Mouse (Mus musculus) v-Abl transformed pro-B cells (cell line): Measurements from ENCODE around the gene Pou3f3.

Source experiments
- in situ Hi-C, 2 experiments: fragments of 400-800 bp; cut with MboI; formaldehyde crosslinking; loops; one replicate each; pipeline ENCODE4 v1.15.1; 2025; ENCODE audit not compliant: unreplicated experiment in 2 of 2

Gene Pou3f3

DNA sequence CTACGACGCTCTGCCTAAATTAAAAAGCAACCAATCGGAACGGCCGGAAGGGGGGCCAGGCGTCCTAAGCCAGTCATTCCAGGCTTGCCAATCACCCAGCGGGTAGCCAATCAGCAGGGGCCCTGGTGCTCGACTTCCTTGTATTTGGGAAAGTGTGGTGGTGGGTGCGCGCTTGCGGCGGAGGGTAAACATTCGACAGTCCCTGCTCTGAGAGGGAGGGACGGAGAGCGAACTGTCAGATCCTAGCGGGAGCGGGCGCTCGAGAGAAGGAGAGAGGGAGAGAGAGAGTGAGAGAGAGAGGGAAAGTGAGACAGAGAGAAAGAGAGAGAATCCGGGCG lies at the start of gene Pou3f3:
Gene Pou3f3 (plus strand): TSS at position 191 of the 338 bp plus-strand sequence.
- in situ Hi-C loops: no loop called here

DNA sequence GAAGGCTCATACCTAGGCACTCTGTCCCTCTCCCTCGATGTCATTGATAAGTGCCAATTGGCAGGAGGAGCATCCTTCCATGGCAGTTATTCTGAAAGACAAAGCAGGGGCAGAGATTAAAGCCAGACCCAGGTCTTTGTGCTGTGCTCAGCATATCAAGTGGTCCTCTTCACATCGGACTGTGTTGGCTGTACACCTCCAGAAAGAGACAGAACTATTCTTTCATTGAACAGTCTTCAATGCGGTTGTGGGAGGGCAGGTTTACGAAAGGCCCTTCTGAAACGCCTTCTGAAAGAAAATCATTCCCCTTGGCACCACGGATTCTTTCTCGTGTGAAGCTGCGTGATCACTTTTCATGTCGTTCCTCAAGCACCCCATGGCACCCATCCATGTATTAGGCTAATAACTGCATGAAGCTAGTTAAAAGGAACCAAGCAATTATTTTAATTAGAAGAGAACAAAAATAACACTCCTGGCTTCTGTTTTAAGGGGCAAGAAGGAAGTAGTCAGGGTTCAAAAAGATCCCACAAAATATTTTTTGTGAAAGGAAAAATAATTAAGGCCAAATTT lies 47.1 kb upstream of the Pou3f3 start:
- in situ Hi-C loops: no loop called here

DNA sequence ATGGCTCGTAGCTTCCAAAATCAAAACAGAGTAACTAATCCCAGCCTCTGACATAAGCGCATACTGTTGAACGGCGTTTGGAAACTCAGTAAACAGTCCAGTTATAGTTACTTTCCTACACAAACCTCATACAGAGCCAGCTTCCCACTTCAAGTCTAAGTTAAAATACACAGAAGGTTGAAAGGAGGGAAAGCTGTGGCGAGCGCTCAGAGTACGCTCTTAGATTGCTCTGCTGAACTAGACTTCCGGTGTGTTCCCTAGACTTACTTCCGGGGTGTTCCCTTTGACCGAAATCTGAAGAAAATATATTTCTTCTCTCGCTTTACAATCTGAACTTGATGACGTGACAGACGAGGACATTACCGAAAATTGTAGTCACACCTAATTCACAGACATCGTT lies 44.1 kb upstream of the Pou3f3 start:
- in situ Hi-C loops: no loop called here

DNA sequence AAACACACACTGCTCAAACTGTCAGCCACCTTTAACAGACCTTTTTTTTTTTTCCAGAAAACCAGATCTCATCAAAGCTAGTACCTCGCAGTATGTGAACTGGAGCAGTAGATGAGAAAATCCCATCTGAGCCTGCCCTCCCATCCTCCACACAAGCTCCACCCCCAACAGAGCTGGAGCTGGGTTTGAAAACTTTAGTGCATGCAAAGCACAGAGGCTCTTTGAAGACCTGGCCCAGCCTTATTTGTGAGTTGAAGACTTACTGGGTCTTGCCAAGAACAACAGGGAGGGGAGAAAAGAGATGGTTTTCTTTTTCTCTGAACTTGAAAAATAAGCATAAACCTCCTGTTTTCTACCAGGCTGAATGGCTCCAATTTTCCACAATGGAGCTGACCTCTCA lies 28.0 kb upstream of the Pou3f3 start:
- in situ Hi-C loops: no loop called here

DNA sequence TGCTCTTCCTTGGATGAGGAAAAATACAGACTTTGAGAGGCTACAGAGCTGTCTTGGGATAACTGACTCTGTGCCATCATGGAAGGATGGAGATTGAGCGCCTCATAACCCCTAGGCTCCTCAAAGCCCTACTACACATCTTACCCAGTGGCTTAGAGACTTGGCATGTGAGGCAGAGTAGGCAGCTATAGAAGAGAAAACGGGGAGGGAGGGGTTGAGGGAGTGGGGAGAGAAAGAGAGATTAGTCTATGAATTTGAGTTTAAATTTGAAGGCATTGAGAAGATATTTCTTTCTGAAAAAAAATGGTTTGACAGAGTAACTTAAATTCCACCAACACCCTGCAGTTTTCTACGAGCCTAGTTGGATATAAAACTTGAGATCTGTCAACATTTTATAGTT lies 14.9 kb upstream of the Pou3f3 start:
- in situ Hi-C loops: no loop called here

DNA sequence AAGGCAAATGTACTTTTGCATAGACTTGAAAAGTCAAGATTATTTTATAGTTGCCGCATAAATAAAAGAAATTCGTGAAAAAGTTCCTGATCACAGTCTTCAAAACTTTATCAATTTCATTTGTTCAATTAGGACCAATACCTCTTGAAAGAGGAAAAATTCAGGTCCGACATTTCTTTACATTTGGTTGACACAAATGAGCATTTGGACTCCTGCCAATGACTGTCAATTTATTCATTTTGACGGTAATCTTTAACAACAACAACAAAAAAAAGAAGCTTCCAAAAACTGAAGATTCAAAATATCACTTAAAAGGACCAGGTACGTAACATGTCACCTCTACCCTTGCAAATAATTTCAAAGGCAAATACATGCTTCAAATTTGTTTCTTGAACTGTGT lies 13.8 kb upstream of the Pou3f3 start:
- in situ Hi-C loops: no loop called here

DNA sequence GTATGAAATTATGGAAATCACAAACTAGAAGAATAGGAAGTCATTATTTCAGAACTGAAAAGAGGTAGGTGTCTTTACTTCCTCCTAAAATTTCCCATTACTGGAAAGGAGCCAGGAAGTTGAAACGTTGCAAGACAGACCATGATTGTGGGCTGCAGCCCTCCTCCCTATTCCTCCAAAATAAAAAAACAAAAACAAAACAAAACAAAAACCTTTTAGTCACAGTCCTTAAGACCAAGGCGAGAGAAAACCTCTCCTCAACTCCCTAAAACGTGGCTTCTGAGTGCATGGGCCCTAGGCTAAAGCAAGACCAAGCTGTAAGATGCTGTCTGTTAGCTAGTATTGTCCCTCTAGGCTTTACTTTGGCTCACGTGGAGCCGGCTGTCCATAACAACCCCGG lies 11.7 kb upstream of the Pou3f3 start:
- in situ Hi-C loops: no loop called here

DNA sequence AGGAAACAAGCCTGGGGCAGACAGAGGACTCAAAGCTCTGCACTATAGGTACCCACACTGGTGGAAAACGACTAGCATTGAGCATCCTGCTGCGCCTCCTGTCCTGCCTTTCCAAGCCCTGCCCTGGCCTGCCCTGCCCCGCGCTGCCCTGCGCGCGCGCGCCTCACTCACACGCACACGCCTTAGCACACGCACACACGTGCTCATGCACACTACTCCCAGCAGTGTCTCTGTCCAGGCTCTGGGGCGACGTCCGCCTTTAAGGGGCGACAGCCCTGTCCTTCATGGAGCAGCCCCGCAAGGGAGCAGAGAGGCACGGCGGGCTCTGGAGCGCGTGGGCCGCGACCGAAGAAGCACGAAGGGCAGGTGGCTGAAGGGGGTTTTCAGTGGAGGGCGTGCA lies 11.2 kb upstream of the Pou3f3 start:
- in situ Hi-C loops: no loop called here

DNA sequence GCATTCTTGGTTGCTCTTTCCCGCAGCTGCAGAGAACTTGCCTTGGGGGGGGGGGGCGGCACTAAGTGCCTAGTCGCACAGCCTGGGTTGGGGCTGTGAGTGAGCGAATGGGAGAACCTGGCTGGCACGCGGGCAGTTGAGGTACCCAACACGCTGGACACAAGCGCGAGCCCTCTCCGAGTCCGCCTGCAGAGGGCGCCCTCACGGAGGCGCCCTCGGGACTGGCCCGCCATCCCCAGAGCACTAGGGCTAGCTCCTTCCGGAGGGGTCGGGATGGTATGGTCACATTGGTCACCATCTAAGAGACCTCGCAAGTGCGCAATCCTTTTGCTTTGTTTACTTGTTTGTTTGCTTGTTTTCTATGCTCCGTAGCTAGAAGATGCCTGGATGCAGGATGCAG lies 10.8 kb upstream of the Pou3f3 start:
- in situ Hi-C loops: no loop called here

DNA sequence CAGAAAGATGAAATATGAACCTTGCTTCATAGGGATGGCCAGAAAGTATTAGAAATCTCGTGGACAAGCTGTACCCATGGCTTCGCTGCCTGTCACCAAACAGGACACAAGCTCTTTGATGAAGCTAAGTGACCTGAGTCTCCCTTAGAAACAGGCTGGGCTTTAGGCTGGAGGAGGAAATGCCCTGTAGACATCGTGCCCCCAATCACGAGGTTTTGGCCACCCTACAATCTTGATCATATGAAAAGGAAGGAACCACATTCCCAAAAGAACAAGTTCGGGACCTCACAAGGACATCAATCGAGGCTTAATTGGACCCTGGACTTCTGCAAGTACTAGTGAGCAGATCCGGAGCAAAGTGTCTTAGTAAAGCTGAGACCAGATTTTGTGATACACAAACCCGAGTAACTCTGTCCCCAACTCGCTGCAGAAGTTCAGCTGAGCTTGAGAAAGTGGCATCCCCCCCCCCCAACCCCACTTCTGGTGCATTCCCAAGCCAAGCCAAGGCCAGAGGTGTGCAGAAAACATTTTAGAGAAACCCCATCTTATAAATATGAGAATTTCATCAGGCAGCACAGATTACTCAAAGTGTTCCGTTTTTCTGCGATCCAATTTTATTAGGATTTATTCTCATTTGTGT lies 10.1 kb upstream of the Pou3f3 start:
- in situ Hi-C loops: no loop called here

DNA sequence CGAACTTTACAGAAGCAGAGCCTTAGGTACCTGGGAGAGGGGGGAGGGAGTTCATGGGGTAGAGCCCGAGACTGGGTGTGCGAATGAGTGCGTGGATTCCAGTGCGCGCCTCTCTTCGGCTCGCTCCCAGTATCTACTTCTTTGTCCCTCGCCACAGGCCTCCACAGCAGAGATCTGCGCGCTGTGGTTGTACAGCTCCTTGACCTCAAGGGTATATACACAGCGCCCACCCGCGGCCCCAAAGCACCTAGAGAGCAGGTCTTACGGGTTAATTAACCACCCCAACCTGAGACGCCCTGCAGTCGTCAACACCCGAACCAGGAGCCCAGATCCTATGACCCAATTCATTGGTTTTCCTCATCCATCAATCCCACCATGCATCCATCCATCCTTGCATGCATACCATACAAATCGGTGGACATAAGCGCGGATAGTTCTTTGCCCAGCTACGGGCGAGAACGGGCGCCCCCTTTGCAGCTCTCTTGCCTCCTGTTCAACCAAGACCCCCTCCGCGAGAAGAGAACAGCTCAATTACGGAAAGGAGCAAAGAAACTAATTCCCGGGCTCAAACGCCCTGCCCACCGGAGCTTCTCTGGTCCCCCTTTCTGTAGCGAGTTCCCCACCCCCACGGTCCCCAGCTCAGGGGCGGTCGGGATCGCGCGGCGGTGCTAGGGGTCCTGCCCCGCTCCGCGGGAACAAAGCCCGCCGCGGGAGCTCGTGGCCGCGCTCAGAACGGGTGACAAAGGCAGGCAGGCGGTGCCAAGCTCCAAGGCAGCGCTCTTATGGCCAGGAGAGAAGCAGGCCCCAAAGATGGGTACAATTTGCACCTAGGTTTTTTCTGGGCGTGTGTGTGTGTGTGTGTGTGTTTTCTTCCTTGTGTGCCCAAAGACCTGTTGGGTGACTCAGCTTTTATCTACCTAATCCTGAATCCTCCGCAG lies 9.1 kb upstream of the Pou3f3 start:
- in situ Hi-C loops: no loop called here

DNA sequence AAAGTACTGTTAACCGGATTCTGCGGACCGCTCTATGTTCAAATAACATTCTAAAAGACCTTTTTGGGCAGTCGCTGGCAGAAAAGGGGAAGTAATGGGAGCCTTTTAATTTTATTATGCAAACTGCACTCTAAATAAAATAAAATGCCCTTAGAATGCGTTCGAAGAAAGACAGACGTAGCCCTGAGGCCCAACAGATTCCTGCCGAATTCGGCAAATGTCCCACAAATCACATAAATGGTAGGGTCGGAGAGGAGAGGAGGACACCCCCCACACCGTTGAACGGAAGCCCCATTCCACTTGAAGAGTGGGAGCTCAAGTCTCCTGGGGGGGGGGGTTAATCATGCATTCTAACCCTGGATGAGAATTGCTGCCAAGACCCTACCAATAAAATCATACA lies 8.3 kb upstream of the Pou3f3 start:
- in situ Hi-C loops: no loop called here

DNA sequence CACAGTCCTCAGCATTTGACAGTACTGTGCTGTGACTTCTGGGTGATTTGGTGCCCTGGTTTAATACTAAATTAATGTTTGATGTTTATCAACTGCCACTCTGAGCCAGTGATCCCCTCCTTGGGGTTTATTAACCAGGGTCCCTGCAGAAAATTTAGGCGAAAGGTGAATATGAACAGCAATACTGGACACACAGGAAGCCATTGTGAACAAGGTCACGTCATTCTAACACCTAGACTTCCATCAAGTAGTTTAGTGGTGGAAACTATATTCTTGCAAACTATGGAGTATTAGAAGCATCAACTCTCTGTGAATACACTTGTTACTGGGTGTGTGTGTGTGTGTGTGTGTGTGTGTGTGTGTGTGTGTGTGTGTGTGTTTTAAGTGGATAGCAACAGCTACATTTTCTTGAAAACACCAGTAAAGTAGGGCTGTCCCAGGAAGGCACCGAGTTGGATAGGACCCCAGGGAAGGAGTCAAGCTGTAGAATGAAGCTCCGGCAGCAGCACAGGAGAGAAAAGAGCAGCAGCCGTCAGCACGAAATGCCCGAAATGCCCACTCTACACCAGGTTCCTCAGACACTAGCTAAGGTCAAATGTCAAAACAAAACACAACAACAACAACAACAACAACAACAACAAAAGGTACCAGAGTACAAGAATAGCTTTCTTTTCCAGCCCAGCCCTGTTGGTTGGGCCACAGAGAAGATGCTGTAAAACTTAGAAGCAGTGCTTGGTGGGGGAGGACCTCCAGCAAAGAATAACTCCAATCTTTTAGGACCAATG lies 7.6 kb upstream of the Pou3f3 start:
- in situ Hi-C loops: no loop called here

DNA sequence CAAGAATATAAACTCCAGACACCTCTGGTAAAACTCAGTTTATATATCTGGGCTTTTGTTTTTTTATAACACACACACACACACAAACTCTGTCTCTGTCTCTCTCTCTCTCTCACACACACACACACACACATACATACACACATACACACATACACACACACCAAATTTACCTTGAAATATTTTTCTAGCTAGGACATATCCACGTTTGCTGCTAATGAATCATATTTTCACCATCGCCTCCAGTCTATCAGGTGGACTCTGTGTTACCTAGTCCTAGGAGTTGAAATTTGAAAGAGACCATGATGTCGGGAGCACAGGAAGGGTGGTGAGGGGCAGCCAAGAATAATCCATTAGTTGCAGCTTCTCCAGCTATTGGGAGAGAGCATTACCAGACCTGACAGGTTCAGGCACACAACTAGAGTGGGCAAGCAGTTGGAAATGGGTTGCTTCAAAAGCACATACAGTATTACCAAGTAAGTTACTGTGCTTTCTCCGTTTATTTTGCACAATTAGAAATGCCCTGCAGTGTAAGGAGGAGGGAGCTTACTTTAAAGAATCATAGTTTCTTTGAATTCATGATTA lies 6.9 kb upstream of the Pou3f3 start:
- in situ Hi-C loops: no loop called here

DNA sequence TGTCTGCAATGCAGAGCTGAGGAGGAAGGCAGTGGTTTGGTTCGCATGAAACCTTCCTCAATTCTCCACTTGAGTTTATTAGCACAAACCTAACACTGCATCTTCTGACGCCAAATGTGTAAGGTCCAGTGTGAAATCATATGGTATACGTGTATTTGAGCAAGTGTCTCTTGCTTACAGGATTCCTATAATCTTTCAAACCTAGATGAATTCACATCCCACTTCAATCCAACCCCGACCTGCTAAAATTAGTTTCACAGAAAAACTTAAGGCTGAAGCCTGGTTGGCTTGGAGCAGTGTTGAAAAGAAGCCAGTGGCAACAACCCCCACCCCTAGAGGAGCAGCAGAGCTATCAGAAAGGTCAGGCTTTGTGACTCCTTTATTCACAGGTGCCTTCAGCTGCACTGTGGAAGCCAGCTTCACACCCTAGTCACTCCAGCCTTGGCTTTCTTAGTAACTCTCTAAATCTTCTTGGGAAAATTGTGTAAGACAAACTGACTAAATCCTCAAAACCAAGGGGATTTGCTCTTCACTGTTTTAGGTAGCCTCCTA lies 5.5 kb upstream of the Pou3f3 start:
- in situ Hi-C loops: no loop called here

DNA sequence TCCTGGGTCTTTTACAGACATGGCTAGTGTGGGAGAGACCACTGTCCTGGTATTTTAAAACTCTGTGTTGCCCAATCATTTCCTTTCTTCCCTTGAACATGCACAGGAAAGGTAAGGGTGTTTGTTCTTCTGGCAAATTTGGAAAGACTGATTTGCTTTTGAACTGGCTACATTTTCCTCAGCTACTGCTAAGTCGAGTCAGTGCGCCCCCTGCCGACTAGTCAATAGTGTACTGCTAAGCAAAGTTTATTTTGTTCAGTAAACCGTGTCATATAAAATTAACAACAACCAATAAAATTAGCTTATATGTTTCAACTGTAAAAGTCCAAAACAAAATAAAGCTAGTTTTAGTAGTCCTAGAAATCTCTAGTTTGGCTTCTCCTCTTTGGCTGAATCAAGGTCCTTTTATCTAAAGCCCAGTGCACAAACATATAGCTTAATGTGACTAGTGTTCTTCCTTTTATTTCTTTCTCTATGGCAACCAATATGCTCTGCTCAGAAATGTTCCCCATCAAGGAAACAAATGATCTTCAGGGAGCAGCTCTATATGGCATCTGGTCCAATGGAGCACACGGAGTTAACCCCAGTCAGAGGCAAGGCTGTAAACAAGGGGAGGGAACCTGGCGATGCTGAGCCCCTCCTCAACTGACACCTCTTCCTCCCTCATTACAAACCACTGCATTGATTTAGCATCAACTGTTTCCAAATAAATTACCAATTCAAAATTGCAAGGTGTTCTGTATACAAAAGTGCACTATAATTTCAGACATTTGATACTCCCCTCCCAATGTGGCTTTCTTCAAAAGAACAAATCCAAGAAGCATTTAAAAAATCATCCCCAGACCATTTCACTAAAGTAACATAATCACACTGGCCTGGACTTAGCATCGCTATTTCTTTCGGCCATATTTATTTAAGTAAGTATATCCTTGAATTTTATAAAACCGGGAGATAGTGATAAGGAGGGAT lies 4.1 kb upstream of the Pou3f3 start:
- in situ Hi-C loops: no loop called here

DNA sequence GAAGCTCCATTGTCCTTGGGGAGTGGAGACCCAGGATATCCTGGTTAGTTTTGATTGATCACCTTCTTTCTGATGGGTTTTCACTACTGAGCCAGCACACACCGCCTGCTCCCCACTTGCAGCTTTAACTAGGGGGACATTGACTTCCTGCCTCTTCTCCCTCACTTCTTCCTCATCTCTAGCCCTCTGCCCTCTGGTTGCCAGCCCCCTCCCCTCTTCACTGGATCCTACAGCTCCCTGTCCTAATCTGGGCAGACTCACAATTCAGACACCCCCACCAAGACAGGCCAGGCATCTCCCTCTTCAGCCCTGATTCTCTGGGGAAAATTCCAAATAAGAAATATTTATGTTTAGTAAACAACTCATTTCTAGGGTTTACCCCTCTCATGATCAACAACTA lies 3.3 kb upstream of the Pou3f3 start:
- in situ Hi-C loops: no loop called here

DNA sequence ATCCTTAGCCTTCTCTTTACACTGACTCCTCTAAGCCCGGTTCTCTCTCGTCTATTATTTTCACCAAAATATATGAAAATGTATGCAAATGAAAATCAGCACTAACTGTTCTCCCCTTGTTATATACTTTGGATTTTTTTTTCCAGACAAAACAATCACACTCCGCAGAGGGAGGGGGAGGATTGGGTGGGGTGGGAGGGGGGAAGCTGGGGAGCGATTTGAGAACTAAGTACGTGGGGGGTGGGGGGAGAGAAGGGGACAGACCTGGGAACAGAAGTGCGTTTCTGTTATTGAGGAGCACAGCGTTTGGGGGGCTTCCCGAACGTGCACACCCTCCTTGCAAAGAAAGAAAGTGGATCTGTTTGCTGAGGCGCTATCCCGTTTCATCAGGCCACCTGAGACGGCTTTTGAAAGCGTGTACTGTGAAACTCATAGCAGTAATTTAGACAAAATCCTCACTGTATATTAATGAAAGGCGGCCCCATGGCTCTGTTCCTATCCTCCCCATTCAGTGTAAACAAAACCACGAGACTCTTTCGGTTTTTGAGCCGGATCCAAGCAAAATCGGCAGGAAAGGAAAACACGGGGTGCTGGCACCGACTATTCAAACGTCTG lies 2.4 kb upstream of the Pou3f3 start:
- in situ Hi-C loops: no loop called here

DNA sequence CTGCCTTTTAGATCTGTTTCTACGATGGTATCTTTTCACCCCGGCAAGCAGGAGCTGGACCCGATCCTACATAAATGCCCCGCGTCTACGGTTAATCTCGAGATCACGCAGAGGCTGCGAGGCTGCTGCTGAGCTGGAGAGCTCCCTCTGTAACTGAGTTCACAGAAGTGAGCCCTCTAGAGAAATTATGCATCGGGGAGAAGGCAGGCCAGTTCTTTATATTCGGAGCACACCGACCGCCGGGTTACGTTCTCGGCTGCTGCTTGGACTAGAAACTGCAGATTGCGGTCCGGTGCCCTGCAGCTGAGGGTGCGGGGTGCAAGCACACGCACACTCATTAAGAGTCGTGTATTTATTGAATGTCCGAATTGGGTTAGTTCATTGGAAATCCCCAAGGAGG lies 1.7 kb upstream of the Pou3f3 start:
- in situ Hi-C loops: no loop called here
